Mouse (Mus musculus) brain, embryonic 14.5 days (tissue): ENCODE data around the gene Pnrc1. TPM values are rescaled to one million over a fixed set of nuclear protein-coding genes. Genes with fewer than 3 reads are reported as not detected.

ENCODE experiments used
- DNase-seq: peaks from one replicate; pipeline ENCODE4 v3.0.0-alpha.2; 2011; ENCODE audit warnings: low read depth
- CTCF ChIP-seq: fragments of 200-500 bp; IDR thresholded peaks from 2 replicates; pipeline ENCODE4 v1.5.1; 2012; ENCODE audit warnings: inconsistent platforms, mild to moderate bottlenecking, moderate library complexity, borderline replicate concordance; ENCODE audit not compliant: insufficient read depth, insufficient read length; ENCODE audit errors: extremely low read depth
- POLR2A ChIP-seq: fragments of 200-500 bp; IDR thresholded peaks from 2 replicates; pipeline ENCODE4 v1.6.1; 2012; ENCODE audit warnings: mild to moderate bottlenecking, inconsistent platforms, borderline replicate concordance; ENCODE audit not compliant: poor library complexity, insufficient read depth, insufficient read length, severe bottlenecking; ENCODE audit errors: extremely low read depth
- polyA plus RNA-seq: library from polyadenylated mRNA; depleted of rRNA; stranded (reverse); fragments of >200 nt; gene quantifications from 2 replicates; pipeline ENCODE4 v1.2.3, GENCODE M21; 2012

The Pnrc1 gene
- polyA plus RNA-seq, 1 experiment = 54.0 TPM

DNA sequence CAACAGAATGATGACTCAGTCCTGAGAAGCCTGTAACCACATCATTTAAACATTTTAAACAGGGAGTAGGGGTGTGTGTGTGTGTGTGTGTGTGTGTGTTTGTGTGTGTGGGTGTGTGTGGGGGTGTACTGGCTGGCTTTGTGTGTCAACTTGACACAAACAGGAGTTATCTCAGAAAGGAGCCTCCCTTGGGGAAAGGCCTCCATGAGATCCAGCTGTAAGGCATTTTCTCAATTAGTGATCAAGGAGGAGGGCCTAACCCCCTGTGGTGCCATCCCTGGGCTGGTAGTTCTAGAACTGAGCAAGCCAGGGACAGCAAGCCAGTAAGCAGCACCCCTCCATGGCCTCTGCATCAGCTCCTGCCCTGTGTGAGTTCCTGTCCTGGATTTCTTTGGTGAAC lies 29.7 kb downstream of the Pnrc1 start:
- TF ChIP-seq POLR2A (no peak), CTCF (no peak)
- DNase-seq = no peak

DNA sequence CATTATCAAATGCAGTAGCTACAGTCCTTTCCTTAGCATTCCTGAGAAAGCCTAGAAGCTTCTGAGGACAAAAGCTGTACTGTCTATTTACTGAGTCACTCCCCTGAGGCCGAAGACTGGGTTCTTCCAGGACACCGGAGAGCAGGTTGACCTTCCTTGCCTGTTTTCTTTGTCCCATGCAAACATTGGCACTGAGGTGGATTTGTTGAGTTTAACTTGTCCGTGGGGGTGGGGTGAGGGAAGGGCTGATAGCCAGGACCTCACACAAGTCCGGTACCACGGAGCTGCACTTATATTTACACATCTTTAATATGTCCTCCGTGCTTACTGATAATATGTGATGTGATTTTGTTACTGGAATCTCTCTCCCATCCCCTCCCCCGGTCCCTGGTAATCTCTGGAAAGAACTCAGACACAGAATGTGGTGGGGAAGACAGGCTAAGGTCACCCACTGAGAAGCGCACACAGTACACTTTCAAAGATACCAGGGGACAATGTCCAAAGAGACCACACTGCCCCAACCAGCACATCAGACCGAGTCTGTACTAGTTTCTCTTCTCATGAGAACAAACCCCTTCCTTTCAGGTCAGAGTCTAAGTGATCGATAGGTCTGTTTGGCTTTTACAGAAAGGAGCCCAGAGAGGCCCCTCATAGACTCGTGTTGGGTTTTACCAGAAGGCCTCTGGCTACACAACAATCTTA lies 32.5 kb downstream of the Pnrc1 start:
- DNase-seq = no peak
- TF ChIP-seq CTCF = no peak
- TF ChIP-seq POLR2A = no peak

DNA sequence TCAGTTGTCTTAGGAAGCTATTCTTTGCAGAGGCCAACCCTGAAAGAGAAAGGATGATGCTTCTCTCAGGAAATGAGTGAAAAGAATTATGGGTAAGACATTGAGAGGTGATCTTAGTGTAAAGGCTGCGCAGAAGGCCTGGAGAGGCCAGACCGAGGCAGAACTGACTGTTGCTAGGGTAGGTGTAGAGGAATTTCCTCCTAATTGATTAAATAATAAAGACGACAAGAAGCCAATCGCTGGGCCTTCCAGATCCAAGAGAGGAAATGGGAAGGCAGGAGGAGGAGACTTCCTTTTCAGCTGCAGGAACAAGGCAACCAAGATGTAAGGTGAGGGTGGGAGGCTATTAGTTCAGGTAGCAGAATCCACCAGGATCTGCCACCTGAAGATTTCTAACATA lies 35.3 kb downstream of the Pnrc1 start:
- DNase-seq = no peak
- TF ChIP-seq CTCF (no peak), POLR2A (no peak)

DNA sequence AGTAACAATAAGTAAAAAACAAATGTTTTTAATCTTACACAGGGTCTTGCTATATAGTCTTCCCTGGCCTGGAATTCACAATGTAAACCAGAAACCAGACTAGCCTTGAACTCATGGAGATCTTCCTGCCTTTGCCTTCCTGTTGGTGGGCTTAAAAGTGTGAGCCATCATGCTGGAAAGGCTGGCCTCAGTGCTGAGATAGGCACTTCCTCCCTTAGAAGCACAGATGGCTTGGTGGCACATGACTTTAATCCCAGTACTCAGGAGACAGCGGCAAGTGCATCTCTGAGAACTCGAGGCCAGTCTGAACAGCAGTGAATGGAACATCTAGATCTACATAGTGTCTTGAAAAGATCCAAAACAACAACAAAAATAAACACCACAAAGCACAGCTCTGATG lies 39.1 kb downstream of the Pnrc1 start:
- no peak for DNase-seq
- no peak for TF ChIP-seq CTCF
- no peak for TF ChIP-seq POLR2A

DNA sequence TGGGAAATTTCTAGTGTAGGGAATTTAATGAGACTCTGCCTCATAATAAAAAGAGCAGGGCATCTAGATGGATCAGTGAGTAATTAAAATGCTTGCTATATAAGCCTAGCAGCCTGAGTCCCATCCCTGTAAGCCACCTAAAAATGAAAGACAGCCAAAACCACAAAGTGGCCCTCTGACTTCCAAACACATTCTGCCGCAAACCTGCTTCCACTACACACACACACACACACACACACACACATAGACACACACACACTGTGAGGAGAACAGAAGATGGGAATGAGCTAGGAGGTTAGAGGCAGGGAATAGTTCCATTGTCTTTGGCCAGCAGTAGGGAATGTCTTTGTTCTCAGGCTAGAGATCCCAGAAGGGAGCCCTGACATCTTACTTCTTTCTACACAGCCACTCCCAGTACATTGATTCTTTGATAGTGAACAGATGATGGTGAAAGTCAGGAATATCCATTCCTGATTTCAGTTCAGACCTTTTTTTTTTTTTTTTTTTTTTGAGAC lies 40.2 kb downstream of the Pnrc1 start:
- TF ChIP-seq CTCF (no peak), POLR2A (no peak)
- peak; percentile 21 for DNase-seq

DNA sequence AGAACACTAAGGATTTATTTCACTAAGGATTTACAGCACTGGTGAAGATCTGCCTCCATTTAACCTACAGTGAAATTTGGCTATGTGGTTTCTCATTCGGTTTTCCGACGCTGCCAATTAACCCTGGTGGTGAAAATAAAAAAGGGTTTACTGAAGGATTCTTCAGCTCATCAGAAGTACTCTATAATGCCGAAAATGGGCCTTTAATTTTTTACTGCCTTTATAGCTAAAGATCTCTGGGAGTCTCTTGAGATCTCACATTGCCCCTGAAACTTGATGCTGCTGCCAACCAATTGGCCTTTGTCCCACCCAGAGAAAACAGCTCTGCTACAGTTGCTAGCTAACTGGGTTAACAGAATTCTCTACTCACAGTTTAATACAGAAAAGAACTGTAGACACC lies 41.0 kb downstream of the Pnrc1 start:
- TF ChIP-seq CTCF (no peak), POLR2A (no peak)

DNA sequence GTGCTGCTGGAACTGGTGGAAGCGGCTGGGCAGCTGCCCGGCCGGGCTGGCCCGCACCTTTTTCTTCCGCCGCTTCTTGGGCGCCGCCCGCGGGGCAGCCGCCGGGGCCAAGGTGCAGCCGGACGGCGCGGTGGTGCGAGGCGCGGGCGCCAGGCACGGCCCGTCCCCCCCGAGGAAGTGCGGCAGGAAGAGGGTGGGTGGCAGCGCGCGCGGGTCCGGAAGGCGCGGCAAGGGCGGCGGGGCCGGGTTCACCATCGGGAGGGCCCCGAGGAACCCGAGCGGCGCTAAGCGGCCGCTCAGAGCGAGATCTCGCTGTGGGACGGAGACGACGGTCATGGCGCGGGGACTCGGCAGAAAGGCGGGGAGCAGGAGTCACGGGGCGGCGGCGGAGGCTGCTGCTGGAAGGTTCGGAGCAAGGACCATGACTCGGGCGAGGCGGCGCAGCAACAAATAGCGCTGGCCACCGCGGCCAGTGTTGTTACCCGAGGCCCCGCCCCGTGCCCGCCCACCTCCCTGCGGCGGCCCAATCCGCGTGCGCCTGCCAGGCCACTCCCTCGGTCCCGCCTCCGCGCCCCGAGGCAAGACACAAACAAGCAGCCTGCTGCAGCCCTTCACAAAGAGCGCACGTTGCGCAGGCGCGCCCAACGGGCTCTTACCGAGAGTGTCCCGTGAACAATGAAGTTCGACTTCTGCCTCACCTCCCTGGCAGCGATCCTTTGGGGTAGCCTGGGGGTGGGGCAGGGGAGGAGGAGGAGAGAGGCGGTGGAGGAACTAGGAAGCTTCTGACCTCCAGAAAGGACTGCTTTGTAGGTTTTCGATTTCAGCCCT lies 41.7 kb downstream of the Pnrc1 start:
- DNase-seq = peak; percentile 100
- TF ChIP-seq POLR2A (peak; percentile 78), CTCF (no peak)

More for the DNA sequence above, 41.0 kb downstream of the Pnrc1 start:
- DNase-seq = peak; percentile 79

DNA sequence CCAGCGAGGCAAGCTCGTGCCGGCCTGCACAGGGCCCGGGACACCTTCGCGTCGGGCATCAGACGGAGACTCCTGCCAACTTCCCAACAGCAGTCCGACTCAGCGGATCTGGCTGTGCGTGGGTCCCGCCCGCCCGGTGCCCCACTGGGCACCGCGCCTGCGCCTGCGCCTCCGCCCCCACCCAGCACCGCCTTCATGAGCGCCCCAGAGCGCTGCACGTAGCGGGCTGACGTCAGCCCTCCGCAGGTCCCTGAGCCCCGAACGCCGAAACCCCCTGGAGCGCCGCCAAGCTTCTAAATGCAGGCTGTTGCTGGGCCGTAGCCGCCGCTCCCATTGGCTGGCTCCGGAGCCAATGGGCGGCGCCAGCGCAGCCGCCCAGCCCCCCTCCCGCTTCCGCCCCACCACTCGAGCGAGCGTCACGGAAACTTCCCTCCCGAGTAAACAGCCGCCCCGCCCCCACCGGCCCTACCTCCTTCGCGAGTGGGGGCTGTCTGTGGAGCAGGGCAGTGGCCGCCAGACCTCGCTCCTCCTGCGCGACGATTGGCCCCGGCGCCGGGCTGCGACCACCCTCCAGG lies 42.4 kb downstream of the Pnrc1 start:
- no peak for TF ChIP-seq CTCF
- TF ChIP-seq POLR2A = peak; percentile 75

DNA sequence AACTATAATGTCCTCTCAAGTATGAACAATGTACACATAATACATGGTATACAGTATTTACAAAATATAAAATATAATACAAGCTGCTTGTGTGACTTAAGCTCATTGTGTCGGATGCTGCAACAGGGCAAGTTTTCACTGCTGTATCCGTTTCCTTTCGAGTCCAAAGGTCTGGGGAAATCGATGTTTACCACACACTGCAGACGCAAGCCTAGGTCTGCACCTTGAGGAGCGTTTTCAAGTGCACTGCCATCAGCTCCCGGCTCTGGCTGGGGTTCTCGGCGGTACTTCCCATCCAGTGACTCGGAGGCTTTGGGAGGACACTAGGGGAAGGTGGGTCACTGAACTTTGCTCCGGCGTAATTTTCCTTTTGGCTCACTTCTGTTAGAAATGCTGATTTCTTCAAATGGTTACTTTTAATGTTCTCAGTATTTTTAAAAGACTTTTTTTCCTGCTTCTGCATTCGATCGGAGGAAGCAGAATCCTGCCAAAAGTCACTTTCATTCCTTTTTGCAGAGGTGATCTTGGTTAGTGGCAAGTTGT lies 44.0 kb downstream of the Pnrc1 start:
- no peak for DNase-seq
- TF ChIP-seq CTCF = no peak
- no peak for TF ChIP-seq POLR2A

More for the DNA sequence above, 42.4 kb downstream of the Pnrc1 start:
- DNase-seq = peak; percentile 100

DNA sequence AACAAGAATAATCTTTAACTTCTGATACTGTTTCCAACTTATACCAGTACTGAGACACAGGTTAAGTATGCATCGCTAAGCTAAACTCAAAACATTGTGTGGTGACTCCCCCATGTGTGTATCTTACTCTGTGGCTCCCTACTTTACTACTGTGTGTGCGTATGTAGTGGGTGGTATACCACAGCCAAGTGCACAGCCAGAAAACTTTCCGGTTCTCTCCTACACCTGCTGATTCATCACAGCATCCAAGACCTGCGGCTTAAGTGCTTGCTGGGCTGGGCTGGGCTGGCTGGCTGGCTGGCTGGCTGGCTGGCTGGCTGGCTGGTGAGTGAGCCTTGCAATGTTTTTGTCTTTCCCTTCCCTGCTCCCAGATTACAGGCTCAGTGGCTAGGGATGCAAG lies 46.0 kb downstream of the Pnrc1 start:
- no peak for DNase-seq
- TF ChIP-seq CTCF (no peak), POLR2A (no peak)
